Mouse (Mus musculus) myocyte (in vitro differentiated cells): ENCODE results near the gene Syt13.

ENCODE experiments used
- E2F4 ChIP-seq: IDR thresholded peaks from one replicate; pipeline ENCODE4 v1.6.1; 2011; ENCODE audit warnings: mild to moderate bottlenecking, control low read depth, moderate library complexity; ENCODE audit not compliant: insufficient read depth
- USF1 ChIP-seq: IDR thresholded peaks from one replicate; pipeline ENCODE4 v1.6.1; 2011; ENCODE audit warnings: low read depth, mild to moderate bottlenecking, control low read depth, moderate library complexity

DNA sequence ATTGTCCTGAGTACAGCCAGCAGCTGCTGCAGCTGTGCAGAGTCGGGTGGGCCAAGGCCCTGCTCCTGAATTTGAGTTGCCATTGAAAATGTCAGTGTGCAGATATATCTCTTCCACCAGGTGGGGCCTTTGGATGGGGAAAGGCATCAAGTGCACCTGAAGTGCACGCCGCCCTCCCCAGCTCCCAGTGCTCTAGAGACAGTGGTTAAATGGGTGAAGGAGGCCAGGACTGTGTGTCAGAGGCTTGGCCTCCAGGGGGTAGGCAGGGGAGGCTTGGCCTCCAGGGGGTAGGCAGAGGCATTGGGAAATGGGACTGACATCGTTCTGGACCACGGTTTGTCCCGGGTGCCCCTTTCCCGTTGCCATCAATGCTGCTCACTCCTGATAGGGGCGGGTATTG, 51.4 kb downstream of the Syt13 start:
- no peak for TF ChIP-seq USF1
- TF ChIP-seq E2F4, result no peak
